ENCODE assay signal across 17 mouse cellular contexts in genomic region chr6:90742453-90742852, GRCm38 (mm10).
"Had no signal": no experiment of that assay in that cellular context is flagged by ENCODE, and none has a peak within 500 bp of the region (broad histone marks: within the 10 kb centered on the region; RNA-seq: fewer than 3 reads in every experiment).

No protein-coding gene starts in this region.

- ATAC-seq: midbrain, embryonic 16.5 days had no signal

- H3K9me3 ChIP-seq: liver, embryonic 13.5 days; liver, embryonic 15.5 days; midbrain, embryonic 12.5 days; neural tube, embryonic 13.5 days; neural tube, embryonic 15.5 days had no signal

- H3K4me2 ChIP-seq: liver, embryonic 11.5 days; liver, embryonic 13.5 days; liver, embryonic 15.5 days; lung, embryonic 14.5 days; midbrain, embryonic 12.5 days; neural tube, embryonic 13.5 days; neural tube, embryonic 15.5 days had no signal

- H3K4me3 ChIP-seq: liver, embryonic 13.5 days; liver, embryonic 15.5 days; midbrain, embryonic 12.5 days; myocyte; neural tube, embryonic 13.5 days; neural tube, embryonic 15.5 days had no signal

- DNase-seq: liver, embryonic 13.5 days; lung, adult 18-20 months; lung, embryonic 14.5 days; lung, postnatal 10 days; lung, postnatal 4 days; midbrain, embryonic 14.5 days; retina, postnatal 1 day; right cerebral cortex, adult 18-20 months; right cerebral cortex, postnatal 25 days; right cerebral cortex, postnatal 4 days had no signal

- H3K9ac ChIP-seq: liver, embryonic 13.5 days; liver, embryonic 15.5 days; lung, embryonic 14.5 days; midbrain, embryonic 12.5 days; neural tube, embryonic 15.5 days had no signal

- H3K27me3 ChIP-seq: midbrain, embryonic 12.5 days; neural tube, embryonic 13.5 days; neural tube, embryonic 15.5 days had no signal

- H3K36me3 ChIP-seq: liver, embryonic 13.5 days; liver, embryonic 15.5 days; midbrain, embryonic 12.5 days; neural tube, embryonic 13.5 days; neural tube, embryonic 15.5 days had no signal

- H3K27ac ChIP-seq: liver, embryonic 13.5 days; liver, embryonic 15.5 days; midbrain, embryonic 12.5 days; neural tube, embryonic 13.5 days; neural tube, embryonic 15.5 days had no signal
